Mouse (Mus musculus): ENCODE data around the gene Slc45a1. TPM values are rescaled to one million over a fixed set of nuclear protein-coding genes. Genes with fewer than 3 reads are reported as not detected.

Slc45a1 gene
- 0.82 and 1.1 TPM in 2 replicates for polyA plus RNA-seq (2015; fragmentation: Nextera tagmentation; extraction: Ambion mirVana)

DNA sequence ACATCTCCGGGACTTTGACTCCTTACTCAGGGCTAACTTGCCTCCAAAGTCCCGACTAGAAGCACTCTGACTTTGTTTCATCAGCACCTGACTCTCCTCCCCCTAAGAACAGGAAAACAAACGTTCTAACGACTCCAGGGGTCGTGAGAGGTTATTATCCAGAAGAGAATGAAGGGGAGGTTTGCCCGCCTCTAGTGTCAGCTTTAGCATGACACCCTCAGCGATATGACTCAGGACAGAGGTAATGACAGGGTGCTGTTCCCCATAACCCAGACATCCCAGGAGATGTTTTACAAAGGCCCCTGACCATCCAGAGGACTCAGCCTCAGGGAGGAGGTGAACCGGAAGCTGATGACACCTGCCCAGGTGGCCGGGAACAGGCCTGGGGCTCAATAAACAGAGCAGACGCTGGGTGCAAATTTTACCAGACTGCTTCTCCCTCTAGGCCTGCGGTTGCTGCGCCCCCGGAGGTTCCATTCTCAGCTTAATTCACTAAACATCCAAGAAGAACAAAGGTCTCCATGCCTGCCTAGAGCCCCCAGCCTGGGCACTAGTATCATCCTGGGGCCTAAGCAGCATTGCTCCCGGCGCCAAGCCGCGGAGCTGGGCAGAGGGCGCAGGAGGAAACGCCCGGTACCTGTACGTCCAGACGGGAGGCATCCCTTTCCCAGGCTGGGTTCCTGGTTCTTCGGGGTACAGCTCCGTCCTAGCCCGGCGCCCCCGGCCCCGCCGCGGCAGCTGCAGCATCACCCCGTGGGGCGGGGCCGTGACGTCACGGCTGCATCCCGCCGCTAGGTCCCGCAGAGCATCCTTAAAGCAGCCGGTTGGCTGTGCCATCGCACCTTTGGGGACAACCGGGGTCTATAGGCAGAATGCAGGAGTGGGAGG is at the start of gene Slc45a1:
Slc45a1 (minus strand) TSS at position 785 of the 888 bp plus-strand sequence.
- peaks cover 9% of the 10 kb centered on the region for H3K27me3 ChIP-seq (ENCODE audit: control insufficient read depth, insufficient read depth, low read length)
- WGBS: 8% methylated on average over 41 of the region's 41 CpGs
- H3K9ac ChIP-seq (ENCODE audit: low read length): no peak within 1 kb of the TSS
- peak within 1 kb of the TSS; percentile 13 for H3K4me3 ChIP-seq (replicated peaks; ENCODE audit: low read length)
- no peak for ATAC-seq (ENCODE audit: insufficient read depth, low FRiP score)
- H3K4me1 ChIP-seq (ENCODE audit: control insufficient read depth, insufficient read depth, low read length): peaks cover 3% of the 10 kb centered on the region; the same call in 1 of the 2 replicates
- peaks cover 2% of the 10 kb centered on the region; the same call in 1 of the 2 replicates for H3K9me3 ChIP-seq (replicated peaks; ENCODE audit: control insufficient read depth, low read length)
- H3K36me3 ChIP-seq (ENCODE audit: control insufficient read depth, insufficient read depth, low read length): no peaks in the 10 kb centered on the region
- H3K27ac ChIP-seq (ENCODE audit: low read length): no peak within 1 kb of the TSS
- peak within 1 kb of the TSS; percentile 38 for H3K4me2 ChIP-seq (ENCODE audit: low read depth, low read length)

DNA sequence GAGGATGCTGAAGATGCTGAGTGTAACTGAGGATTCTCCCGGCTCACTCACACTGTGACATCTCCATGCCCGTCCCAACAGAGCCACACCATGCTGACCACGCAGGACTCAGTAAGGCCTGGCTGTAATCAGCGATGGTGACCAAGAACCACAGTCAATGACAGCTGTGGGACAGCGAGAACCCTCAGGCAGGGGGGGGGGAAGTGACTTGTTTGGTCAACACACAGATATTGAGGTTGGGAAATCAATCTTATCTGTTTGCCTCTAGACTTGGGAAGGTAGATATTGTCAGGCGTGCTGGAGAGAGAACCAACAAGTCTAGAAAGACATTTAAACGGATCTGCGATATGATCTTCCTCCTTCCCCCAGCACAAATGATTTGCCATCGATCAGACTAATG is 48.9 kb upstream of the Slc45a1 start:
- Histone ChIP-seq H3K9me3 (replicated peaks; ENCODE audit: control insufficient read depth, low read length) (no peaks in the 10 kb centered on the region), H3K4me2 (ENCODE audit: low read depth, low read length) (no peak overlapping the region), H3K36me3 (ENCODE audit: control insufficient read depth, insufficient read depth, low read length) (no peaks in the 10 kb centered on the region), H3K4me1 (ENCODE audit: control insufficient read depth, insufficient read depth, low read length) (peaks cover 4% of the 10 kb centered on the region; the same call in 1 of the 2 replicates), H3K4me3 (replicated peaks; ENCODE audit: low read length) (no peak overlapping the region), H3K27ac (ENCODE audit: low read length) (no peak overlapping the region), H3K9ac (ENCODE audit: low read length) (no peak overlapping the region), H3K27me3 (ENCODE audit: control insufficient read depth, insufficient read depth, low read length) (no peaks in the 10 kb centered on the region; the same call in 1 of the 2 replicates)
- WGBS: 89% methylated on average over 9 of the region's 9 CpGs
- no peak for ATAC-seq (ENCODE audit: insufficient read depth, low FRiP score)

DNA sequence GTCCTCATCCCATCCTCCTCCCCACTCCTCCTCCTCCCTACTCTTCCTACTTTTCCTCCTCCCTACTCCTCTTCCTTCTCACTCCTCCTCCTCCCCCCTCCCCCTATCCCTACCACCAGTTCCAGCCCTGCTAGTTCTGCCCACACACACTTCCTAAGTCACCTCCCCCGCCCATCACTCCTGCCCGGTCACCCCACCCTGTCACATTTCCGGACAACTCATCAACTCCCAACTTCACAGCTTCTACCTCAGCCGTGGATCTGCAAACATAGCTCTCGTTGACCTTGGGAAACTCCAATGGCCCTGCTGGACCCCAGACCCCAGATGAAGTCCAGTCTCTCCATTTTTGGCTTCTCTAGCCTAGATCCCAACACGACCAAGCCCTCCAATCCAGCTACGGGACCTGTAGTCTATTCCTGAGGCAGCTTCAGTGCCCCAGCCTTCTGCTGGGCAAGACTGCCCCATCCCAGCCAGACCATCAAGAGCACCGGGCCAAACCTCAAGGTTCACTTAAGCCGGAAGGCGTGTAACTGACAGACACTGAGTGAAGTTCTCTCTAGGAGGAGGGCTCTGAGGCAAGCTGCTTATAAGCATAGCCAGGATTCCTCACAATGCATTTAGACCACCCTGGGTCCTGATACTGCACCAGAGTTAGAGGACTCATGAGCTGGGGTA is 42.6 kb upstream of the Slc45a1 start:
- Histone ChIP-seq H3K4me2 (ENCODE audit: low read depth, low read length) (no peak overlapping the region), H3K4me3 (replicated peaks; ENCODE audit: low read length) (no peak overlapping the region), H3K9ac (ENCODE audit: low read length) (no peak overlapping the region), H3K4me1 (ENCODE audit: control insufficient read depth, insufficient read depth, low read length) (no peaks in the 10 kb centered on the region), H3K36me3 (ENCODE audit: control insufficient read depth, insufficient read depth, low read length) (no peaks in the 10 kb centered on the region), H3K9me3 (replicated peaks; ENCODE audit: control insufficient read depth, low read length) (no peaks in the 10 kb centered on the region), H3K27me3 (ENCODE audit: control insufficient read depth, insufficient read depth, low read length) (no peaks in the 10 kb centered on the region; the same call in 1 of the 2 replicates), H3K27ac (ENCODE audit: low read length) (no peak overlapping the region)
- WGBS: 64% methylated on average over 10 of the region's 10 CpGs
- ATAC-seq (ENCODE audit: insufficient read depth, low FRiP score): 0 out of 2 replicates have a peak, but pooled peaks have one; percentile 27

DNA sequence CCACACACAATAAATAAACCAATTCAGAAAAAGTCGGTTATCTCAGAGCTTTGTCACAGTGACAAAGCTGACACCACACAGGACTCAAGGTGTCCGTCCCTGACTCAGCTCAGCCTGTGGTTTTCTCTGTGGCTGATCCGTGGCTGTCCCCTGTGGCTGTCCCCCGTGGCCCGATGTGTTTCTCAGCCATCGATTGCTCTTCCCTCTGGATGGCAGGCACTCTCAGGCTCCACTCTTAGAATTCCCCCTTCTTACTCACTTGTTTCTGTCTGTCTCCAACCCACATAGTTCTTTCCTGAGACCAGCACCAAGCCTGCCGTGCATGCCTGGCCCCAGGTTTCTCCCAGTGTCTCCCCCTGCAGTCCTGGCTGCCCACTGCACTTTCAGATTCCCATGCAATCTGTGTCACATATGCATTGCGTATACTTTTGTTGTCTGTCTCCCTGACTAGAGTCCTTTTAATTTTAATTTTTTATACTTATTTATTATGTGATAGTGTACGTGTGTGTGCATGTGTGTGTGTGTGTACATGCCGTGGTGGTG is 41.0 kb upstream of the Slc45a1 start:
- Histone ChIP-seq H3K36me3 (ENCODE audit: control insufficient read depth, insufficient read depth, low read length) (no peaks in the 10 kb centered on the region), H3K27me3 (ENCODE audit: control insufficient read depth, insufficient read depth, low read length) (no peaks in the 10 kb centered on the region; the same call in 1 of the 2 replicates), H3K4me1 (ENCODE audit: control insufficient read depth, insufficient read depth, low read length) (no peaks in the 10 kb centered on the region), H3K4me3 (replicated peaks; ENCODE audit: low read length) (no peak overlapping the region), H3K27ac (ENCODE audit: low read length) (no peak overlapping the region), H3K9me3 (replicated peaks; ENCODE audit: control insufficient read depth, low read length) (no peaks in the 10 kb centered on the region), H3K9ac (ENCODE audit: low read length) (no peak overlapping the region), H3K4me2 (ENCODE audit: low read depth, low read length) (no peak overlapping the region)
- no peak for ATAC-seq (ENCODE audit: insufficient read depth, low FRiP score)
- 69% methylated on average over 10 of the region's 10 CpGs for WGBS

DNA sequence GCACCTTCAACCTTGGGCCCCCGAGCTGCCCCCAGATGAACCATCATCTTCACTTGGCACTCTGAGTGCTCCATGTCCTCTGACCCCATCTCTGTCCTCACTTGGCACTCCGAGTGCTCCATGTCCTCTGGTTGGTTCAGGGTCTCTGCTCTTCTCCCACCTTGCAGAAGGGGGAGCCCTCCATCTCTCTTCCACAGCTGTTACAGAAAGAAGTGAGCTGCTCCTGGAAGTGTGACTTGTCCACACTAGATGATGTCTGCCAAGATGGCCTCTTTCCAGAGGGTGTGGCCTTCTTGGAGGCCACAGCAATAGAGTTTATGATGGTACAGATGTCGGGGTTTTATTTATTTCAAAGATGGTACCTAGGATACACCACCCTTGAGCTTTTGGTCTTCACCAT is 38.8 kb upstream of the Slc45a1 start:
- Histone ChIP-seq H3K4me1 (ENCODE audit: control insufficient read depth, insufficient read depth, low read length) (0 out of 2 replicates have a peak, but pooled peaks cover under 1% of the 10 kb centered on the region), H3K27me3 (ENCODE audit: control insufficient read depth, insufficient read depth, low read length) (no peaks in the 10 kb centered on the region), H3K27ac (ENCODE audit: low read length) (no peak overlapping the region), H3K9ac (ENCODE audit: low read length) (no peak overlapping the region), H3K4me2 (ENCODE audit: low read depth, low read length) (no peak overlapping the region), H3K36me3 (ENCODE audit: control insufficient read depth, insufficient read depth, low read length) (no peaks in the 10 kb centered on the region), H3K9me3 (replicated peaks; ENCODE audit: control insufficient read depth, low read length) (no peaks in the 10 kb centered on the region), H3K4me3 (replicated peaks; ENCODE audit: low read length) (no peak overlapping the region)
- WGBS: 66% methylated on average over 3 of the region's 3 CpGs
- ATAC-seq (ENCODE audit: insufficient read depth, low FRiP score): peak; percentile 8; the same call in 1 of the 2 replicates

DNA sequence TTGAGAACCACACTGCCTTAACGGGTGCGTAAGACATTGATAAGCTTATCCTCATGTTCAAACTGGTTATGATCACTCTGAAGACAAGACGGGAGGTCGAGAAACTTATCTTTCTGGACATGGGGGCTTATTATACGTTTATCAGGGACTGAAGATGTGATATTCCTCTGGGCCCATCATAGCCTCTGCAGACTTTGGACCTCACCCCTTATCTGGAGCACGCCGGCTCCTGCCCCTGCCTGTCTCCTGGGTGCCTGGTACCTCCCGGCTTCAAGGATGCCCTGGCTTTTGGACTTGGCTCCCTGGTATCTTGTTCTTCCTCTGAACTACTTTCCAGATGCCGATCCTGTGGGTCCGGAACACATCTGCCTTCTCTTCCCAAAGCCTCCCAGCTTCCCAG is 37.6 kb upstream of the Slc45a1 start:
- no peak for ATAC-seq (ENCODE audit: insufficient read depth, low FRiP score)
- H3K4me2 ChIP-seq (ENCODE audit: low read depth, low read length): no peak overlapping the region
- no peaks in the 10 kb centered on the region for H3K36me3 ChIP-seq (ENCODE audit: control insufficient read depth, insufficient read depth, low read length)
- H3K27me3 ChIP-seq (ENCODE audit: control insufficient read depth, insufficient read depth, low read length): no peaks in the 10 kb centered on the region
- H3K9me3 ChIP-seq (replicated peaks; ENCODE audit: control insufficient read depth, low read length): no peaks in the 10 kb centered on the region
- no peak overlapping the region for H3K27ac ChIP-seq (ENCODE audit: low read length)
- WGBS: 89% methylated on average over 10 of the region's 10 CpGs
- no peak overlapping the region for H3K9ac ChIP-seq (ENCODE audit: low read length)
- H3K4me1 ChIP-seq (ENCODE audit: control insufficient read depth, insufficient read depth, low read length): 0 out of 2 replicates have a peak, but pooled peaks cover 4% of the 10 kb centered on the region
- no peak overlapping the region for H3K4me3 ChIP-seq (replicated peaks; ENCODE audit: low read length)

DNA sequence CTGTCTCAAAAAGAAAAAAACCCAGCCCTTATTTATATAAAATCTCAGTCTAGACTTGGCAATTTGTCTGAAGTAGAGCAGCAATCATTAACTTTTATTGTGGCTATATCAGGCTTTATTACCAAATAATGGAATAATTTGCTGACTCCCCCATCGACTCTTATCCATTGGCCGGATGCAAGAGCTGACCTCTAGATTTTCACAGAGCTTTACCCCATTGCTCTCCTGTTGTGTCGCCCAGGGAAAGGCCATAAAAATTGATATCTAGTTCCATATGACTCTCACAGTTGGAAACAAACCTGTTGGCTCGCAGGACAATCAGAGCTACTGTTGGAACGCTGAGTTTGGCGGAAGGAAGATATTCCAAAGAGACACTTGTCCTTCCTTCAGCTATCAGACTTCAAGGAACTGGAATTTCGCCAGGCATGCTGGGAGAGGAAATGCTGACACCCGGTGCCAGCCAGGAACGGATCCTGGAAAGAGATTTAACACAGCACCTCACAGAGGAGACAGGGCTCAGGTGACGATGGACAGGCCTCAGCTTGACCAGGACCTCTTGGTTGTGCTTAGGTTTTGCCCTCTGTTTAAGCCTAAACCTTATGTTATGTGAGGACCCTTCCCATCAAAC is 35.3 kb upstream of the Slc45a1 start:
- no peak for ATAC-seq (ENCODE audit: insufficient read depth, low FRiP score)
- Histone ChIP-seq H3K27me3 (ENCODE audit: control insufficient read depth, insufficient read depth, low read length) (no peaks in the 10 kb centered on the region), H3K4me1 (ENCODE audit: control insufficient read depth, insufficient read depth, low read length) (0 out of 2 replicates have a peak, but pooled peaks cover 4% of the 10 kb centered on the region), H3K9me3 (replicated peaks; ENCODE audit: control insufficient read depth, low read length) (no peaks in the 10 kb centered on the region), H3K4me3 (replicated peaks; ENCODE audit: low read length) (no peak overlapping the region), H3K9ac (ENCODE audit: low read length) (no peak overlapping the region), H3K36me3 (ENCODE audit: control insufficient read depth, insufficient read depth, low read length) (no peaks in the 10 kb centered on the region), H3K27ac (ENCODE audit: low read length) (no peak overlapping the region), H3K4me2 (ENCODE audit: low read depth, low read length) (no peak overlapping the region)
- WGBS: 65% methylated on average over 10 of the region's 10 CpGs

DNA sequence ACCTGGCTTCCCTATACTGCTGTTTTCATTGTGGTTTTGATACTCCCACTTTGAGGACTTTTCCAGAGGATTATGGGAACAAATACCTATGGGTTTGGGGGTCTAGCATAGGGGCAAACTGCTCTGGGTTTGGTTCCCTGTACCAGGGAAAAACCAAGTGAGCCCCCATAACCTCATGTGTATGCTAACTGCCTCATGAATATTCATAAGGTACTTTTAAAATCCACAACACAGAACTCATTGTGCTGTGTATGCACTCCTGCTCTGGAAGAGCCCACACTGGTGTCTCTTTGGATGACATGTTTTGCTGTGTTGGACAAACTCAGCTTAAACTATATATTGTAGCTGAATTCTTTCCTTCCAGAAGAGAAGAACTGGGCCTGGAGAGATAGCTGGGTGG is 34.6 kb upstream of the Slc45a1 start:
- ATAC-seq (ENCODE audit: insufficient read depth, low FRiP score): no peak
- Histone ChIP-seq H3K4me3 (replicated peaks; ENCODE audit: low read length) (no peak overlapping the region), H3K4me2 (ENCODE audit: low read depth, low read length) (no peak overlapping the region), H3K9ac (ENCODE audit: low read length) (no peak overlapping the region), H3K27me3 (ENCODE audit: control insufficient read depth, insufficient read depth, low read length) (no peaks in the 10 kb centered on the region), H3K9me3 (replicated peaks; ENCODE audit: control insufficient read depth, low read length) (no peaks in the 10 kb centered on the region), H3K4me1 (ENCODE audit: control insufficient read depth, insufficient read depth, low read length) (0 out of 2 replicates have a peak, but pooled peaks cover 4% of the 10 kb centered on the region), H3K36me3 (ENCODE audit: control insufficient read depth, insufficient read depth, low read length) (no peaks in the 10 kb centered on the region), H3K27ac (ENCODE audit: low read length) (no peak overlapping the region)

All from stomach, embryonic 16.5 days (tissue).